Mouse (Mus musculus) cerebellum, adult 9-11 months (tissue): Measurements from ENCODE around the gene CN725425.

Source experiments
- DNase-seq: peaks from one replicate; pipeline ENCODE4 v3.0.0; 2022

The CN725425 gene

GRCm38 (mm10) chr15:91237294-91237693 lies 38.0 kb downstream of the CN725425 start:
- no peak for DNase-seq

GRCm38 (mm10) chr15:91240683-91241335 lies 41.5 kb downstream of the CN725425 start:
- no peak for DNase-seq

GRCm38 (mm10) chr15:91250815-91251214 lies 51.5 kb downstream of the CN725425 start:
- no peak for DNase-seq

GRCm38 (mm10) chr15:91251544-91252408 lies 52.5 kb downstream of the CN725425 start:
- DNase-seq = no peak

DNA sequence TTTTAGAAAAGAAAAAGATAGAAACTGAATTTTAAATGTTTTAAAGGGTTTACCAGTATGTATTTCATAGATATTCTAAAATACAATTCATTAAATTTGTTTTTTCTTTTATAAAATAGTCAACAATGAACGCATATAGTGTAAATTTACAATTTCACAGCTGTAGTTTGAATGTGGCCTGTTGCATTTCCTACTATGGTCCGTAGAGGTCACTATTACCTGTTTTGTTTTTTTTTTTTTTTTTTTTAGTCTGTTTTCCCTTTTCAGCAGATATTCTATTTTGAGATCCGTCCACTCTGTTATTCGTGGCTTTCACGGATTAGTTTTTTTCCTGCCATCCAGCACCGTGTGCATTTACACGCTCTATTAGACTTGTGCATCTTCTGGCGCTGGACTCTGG lies 53.7 kb downstream of the CN725425 start:
- no peak for DNase-seq

DNA sequence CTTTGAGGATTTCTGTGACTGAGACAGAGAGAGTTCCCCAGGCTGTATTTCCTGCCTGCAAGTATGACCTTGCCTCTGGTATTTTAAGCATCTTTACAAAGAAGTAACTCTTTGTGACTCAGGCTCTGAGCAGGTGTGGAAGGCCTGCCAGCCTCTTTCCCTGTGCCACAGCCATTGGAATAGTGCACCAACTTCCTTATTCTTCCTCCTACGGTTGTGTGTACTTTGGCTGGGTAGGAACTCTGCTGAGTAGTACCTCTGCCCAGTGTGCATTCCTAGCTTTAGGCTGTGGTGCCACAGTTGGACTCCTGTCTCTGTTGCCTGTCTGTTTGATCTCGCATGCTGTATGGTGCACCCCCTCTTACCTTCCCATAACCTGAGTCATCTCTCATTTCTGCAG lies 56.0 kb downstream of the CN725425 start:
- DNase-seq = no peak

DNA sequence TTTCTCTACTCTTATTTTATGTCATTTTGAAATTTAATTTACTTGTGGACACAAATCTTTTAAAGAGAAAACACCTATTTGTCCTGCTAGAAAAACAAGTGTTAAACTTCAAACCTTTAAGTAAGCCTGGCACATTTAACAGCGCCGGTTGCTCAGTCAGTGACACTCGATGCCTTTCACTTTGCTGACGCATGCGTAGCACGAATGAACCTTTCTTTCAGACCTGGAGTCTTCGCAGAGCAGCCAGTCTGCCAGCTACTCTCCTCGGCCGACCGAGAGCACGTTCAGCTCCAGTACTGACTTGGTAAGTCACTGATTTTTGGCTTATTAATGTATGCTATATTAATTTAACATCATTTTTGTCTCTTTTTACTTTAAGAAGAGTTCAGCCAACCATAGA lies 57.8 kb downstream of the CN725425 start:
- no peak for DNase-seq

GRCm38 (mm10) chr15:91260578-91260977 lies 61.3 kb downstream of the CN725425 start:
- no peak for DNase-seq

- no peak for DNase-seq
Observed at GRCm38 (mm10) chr15:91263926-91264325, 64.6 kb downstream of the CN725425 start.

DNA sequence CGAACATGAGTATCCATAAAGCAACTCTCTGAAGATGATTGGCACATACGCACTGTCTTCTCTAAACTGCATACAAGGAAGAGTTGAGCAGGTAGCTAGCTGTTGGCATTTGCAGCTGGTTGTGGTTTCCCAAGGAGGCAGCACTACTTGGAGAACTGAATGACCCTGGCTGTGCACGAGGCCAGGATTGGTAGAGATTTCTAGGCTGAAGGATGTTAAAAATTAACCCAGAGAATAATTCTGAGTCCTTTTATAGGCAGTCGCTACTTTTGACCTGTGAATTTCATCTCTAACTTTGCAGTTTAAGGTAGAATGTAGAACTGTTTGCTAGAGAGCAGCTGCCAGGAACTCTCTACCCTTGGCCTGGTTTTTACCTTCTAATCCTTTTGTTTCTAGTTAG lies 69.2 kb downstream of the CN725425 start:
- no peak for DNase-seq

DNA sequence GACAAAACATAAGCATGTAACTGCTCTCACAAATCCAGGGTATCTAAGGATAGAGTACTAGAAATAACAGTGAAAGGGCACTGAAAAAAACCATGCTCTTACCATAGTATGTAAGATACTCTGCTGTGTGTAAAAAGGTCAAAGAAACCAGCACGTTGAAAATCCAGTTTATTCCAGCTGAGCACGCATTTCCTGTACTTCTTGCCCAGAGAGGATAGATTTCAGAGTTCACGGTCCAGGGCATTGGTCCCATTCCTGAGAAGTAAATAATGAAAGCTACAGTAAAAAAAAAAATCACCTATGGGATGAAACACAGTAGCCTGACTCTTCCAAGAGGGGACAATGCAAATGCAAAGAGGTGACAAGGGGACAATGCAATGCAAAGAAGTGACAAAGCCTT lies 76.7 kb downstream of the CN725425 start:
- no peak for DNase-seq

DNA sequence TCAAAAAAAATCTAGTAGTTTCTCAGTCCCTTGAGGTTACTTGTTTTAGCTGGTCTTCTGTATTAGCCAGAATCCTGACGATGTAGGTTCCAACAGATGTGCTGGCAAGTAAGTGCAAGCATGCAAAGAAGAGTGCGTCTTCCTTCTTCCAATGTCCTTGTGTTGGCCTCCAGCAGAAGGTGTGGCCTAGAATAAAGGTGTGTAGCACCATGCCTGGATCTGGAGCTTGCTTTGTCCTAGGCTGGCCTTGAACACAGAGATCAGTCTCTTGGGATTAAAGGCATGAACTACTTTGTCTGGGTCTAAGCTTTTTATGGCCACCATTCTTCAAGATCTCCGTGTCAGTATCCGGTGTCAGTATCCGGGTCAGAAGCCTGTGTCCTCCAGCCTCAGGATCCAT lies 80.3 kb downstream of the CN725425 start:
- no peak for DNase-seq

DNA sequence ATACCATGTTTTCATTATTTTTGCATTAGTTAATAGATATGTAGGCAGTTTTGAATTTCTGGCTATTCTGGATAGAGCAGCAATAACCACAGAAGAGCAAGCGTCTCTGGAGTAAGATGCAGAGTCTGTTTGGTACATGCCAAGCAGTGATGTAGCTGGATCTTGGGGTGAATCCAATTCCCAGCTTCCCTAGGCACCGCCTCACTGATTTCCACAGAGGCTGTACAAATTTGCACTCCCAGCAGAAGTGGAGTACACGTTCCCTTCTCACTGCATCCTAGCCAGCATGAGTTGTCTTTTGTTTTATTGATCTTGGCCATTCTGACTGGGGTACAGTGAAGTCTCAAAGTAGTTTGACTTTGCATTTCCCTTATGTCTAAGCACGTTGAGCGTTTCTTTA lies 82.2 kb downstream of the CN725425 start:
- no peak for DNase-seq

DNA sequence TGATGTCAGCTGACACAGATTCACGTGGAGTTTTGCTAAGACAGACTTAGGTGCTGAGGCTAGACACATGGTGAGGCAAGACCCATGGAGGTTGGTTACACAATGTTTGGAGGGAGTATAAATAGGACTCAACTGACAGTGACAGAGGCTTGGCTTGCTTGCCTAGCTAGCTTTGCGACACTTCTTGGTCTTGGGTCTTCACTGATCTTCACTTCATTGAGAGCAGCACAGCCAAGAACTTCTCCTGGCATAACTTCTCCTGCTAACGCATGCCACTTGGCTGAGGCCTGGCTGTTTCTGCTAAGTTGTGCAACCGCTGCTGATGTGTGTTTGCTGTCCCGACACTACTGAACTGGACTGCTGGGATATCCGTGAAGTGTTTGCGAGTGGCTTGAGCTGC lies 83.5 kb downstream of the CN725425 start:
- DNase-seq = no peak

DNA sequence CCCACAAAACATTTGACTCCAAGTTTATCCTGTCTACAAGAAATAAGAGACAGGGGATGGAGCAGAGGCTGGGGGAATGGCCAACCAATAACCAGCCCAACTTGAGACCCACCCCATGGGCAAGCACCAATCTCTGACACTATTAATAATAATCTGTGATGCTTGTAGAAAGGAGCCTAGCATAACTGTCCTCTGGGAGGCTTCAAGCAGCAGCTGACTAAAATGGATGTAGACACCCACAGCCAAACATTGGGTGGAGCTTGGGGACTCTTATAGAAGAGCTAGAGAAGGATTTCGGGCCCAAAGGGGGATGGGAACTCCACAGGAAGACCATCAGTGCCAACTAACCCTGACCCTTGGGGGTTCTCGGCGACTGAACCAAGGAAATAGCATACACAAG lies 84.1 kb downstream of the CN725425 start:
- DNase-seq = no peak

- DNase-seq = no peak
Observed at GRCm38 (mm10) chr15:91299319-91299835, 100.1 kb downstream of the CN725425 start.

DNA sequence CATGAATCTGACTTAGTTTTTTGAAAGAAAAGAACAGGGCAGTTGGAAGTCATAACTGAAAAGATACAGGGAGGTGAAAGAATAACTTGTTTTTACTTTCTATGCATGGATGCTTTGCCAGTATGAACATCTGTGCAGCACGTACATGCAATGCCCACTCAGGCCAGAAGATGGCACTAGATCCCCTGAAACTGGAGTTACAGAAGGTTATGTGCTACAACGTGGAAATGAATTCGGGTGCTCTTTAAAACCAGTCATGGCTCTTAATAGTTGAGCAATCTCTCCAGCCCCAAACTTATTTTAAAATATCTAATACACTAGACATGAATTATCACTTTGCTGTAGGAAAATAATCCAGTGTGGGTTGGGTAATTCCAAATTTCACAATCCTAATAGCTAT lies 102.1 kb downstream of the CN725425 start:
- DNase-seq = peak; percentile 75

- DNase-seq = no peak
Observed at GRCm38 (mm10) chr15:91304296-91304852, 105.1 kb downstream of the CN725425 start.
